Mouse (Mus musculus): ENCODE data around the gene Ccdc146.
A peak's percentile ranks its signal among the peaks of the same experiment; 100 is the strongest.

Gene Ccdc146

GRCm38 (mm10) chr5:21271386-21272354 lies 152.8 kb downstream of the Ccdc146 start:
- H3K27me3 ChIP-seq (ENCODE audit: insufficient read depth, low read length): no peaks in the 10 kb centered on the region
- peaks cover 37% of the 10 kb centered on the region for H3K4me1 ChIP-seq (replicated peaks; ENCODE audit: low read depth, low read length)
- H3K9me3 ChIP-seq (ENCODE audit: low read length): no peaks in the 10 kb centered on the region
- H3K36me3 ChIP-seq (ENCODE audit: insufficient read depth, low read length): no peaks in the 10 kb centered on the region
- TF ChIP-seq POU5F1 (IDR thresholded peaks at IDR 0.05; ENCODE audit: borderline replicate concordance, low read length) (no peak), NANOG (IDR thresholded peaks at IDR 0.05; ENCODE audit: borderline replicate concordance, low read length) (no peak), CTCF (conservative IDR thresholded peaks at IDR 0.05; ENCODE audit: low read length) (no peak)
- no peak overlapping the region for H3K4me3 ChIP-seq (replicated peaks; ENCODE audit: low read length)

GRCm38 (mm10) chr5:21270756-21271155 lies 153.7 kb downstream of the Ccdc146 start:
- no peaks in the 10 kb centered on the region for H3K9me3 ChIP-seq (ENCODE audit: low read length)
- TF ChIP-seq NANOG (IDR thresholded peaks at IDR 0.05; ENCODE audit: borderline replicate concordance, low read length) (no peak), POU5F1 (IDR thresholded peaks at IDR 0.05; ENCODE audit: borderline replicate concordance, low read length) (no peak), CTCF (conservative IDR thresholded peaks at IDR 0.05; ENCODE audit: low read length) (no peak)
- H3K4me3 ChIP-seq (replicated peaks; ENCODE audit: low read length): no peak overlapping the region
- H3K27me3 ChIP-seq (ENCODE audit: insufficient read depth, low read length): no peaks in the 10 kb centered on the region
- H3K4me1 ChIP-seq (replicated peaks; ENCODE audit: low read depth, low read length): peaks cover 37% of the 10 kb centered on the region
- no peaks in the 10 kb centered on the region for H3K36me3 ChIP-seq (ENCODE audit: insufficient read depth, low read length)

- H3K9me3 ChIP-seq (ENCODE audit: low read length): no peaks in the 10 kb centered on the region
- H3K27me3 ChIP-seq (ENCODE audit: insufficient read depth, low read length): no peaks in the 10 kb centered on the region
- H3K36me3 ChIP-seq (ENCODE audit: insufficient read depth, low read length): no peaks in the 10 kb centered on the region
- no peak overlapping the region for H3K4me3 ChIP-seq (replicated peaks; ENCODE audit: low read length)
- H3K4me1 ChIP-seq (replicated peaks; ENCODE audit: low read depth, low read length): peaks cover 34% of the 10 kb centered on the region
- no peak for TF ChIP-seq CTCF (conservative IDR thresholded peaks at IDR 0.05; ENCODE audit: low read length)
- no peak for TF ChIP-seq POU5F1 (IDR thresholded peaks at IDR 0.05; ENCODE audit: borderline replicate concordance, low read length)
- no peak for TF ChIP-seq NANOG (IDR thresholded peaks at IDR 0.05; ENCODE audit: borderline replicate concordance, low read length)
Measured at GRCm38 (mm10) chr5:21269446-21269845, 155.0 kb downstream of the Ccdc146 start.

GRCm38 (mm10) chr5:21267090-21267489 lies 157.4 kb downstream of the Ccdc146 start:
- TF ChIP-seq NANOG (IDR thresholded peaks at IDR 0.05; ENCODE audit: borderline replicate concordance, low read length) (no peak), CTCF (conservative IDR thresholded peaks at IDR 0.05; ENCODE audit: low read length) (no peak)
- Histone ChIP-seq H3K36me3 (ENCODE audit: insufficient read depth, low read length) (no peaks in the 10 kb centered on the region), H3K9me3 (ENCODE audit: low read length) (no peaks in the 10 kb centered on the region), H3K4me3 (replicated peaks; ENCODE audit: low read length) (peak overlapping the region; percentile 41; the same call in 1 of the 2 replicates), H3K27me3 (ENCODE audit: insufficient read depth, low read length) (no peaks in the 10 kb centered on the region), H3K4me1 (replicated peaks; ENCODE audit: low read depth, low read length) (peaks cover 24% of the 10 kb centered on the region)

GRCm38 (mm10) chr5:21265049-21265448 lies 159.4 kb downstream of the Ccdc146 start:
- H3K4me1 ChIP-seq (replicated peaks; ENCODE audit: low read depth, low read length): peaks cover 13% of the 10 kb centered on the region
- no peaks in the 10 kb centered on the region for H3K27me3 ChIP-seq (ENCODE audit: insufficient read depth, low read length)
- H3K9me3 ChIP-seq (ENCODE audit: low read length): no peaks in the 10 kb centered on the region
- TF ChIP-seq NANOG (IDR thresholded peaks at IDR 0.05; ENCODE audit: borderline replicate concordance, low read length) (no peak), CTCF (conservative IDR thresholded peaks at IDR 0.05; ENCODE audit: low read length) (peak; percentile 54), POU5F1 (IDR thresholded peaks at IDR 0.05; ENCODE audit: borderline replicate concordance, low read length) (no peak)
- no peaks in the 10 kb centered on the region for H3K36me3 ChIP-seq (ENCODE audit: insufficient read depth, low read length)
- no peak overlapping the region for H3K4me3 ChIP-seq (replicated peaks; ENCODE audit: low read length)

GRCm38 (mm10) chr5:21264352-21265021 lies 160.0 kb downstream of the Ccdc146 start:
- Histone ChIP-seq H3K4me3 (replicated peaks; ENCODE audit: low read length) (no peak overlapping the region), H3K27me3 (ENCODE audit: insufficient read depth, low read length) (no peaks in the 10 kb centered on the region), H3K9me3 (ENCODE audit: low read length) (no peaks in the 10 kb centered on the region), H3K36me3 (ENCODE audit: insufficient read depth, low read length) (no peaks in the 10 kb centered on the region), H3K4me1 (replicated peaks; ENCODE audit: low read depth, low read length) (peaks cover 8% of the 10 kb centered on the region)
- TF ChIP-seq NANOG (IDR thresholded peaks at IDR 0.05; ENCODE audit: borderline replicate concordance, low read length): no peak
- TF ChIP-seq POU5F1 (IDR thresholded peaks at IDR 0.05; ENCODE audit: borderline replicate concordance, low read length): no peak
- TF ChIP-seq CTCF (conservative IDR thresholded peaks at IDR 0.05; ENCODE audit: low read length): no peak

GRCm38 (mm10) chr5:21263202-21264055 lies 161.0 kb downstream of the Ccdc146 start:
- Histone ChIP-seq H3K27me3 (ENCODE audit: insufficient read depth, low read length) (no peaks in the 10 kb centered on the region), H3K4me3 (replicated peaks; ENCODE audit: low read length) (no peak overlapping the region), H3K36me3 (ENCODE audit: insufficient read depth, low read length) (no peaks in the 10 kb centered on the region), H3K9me3 (ENCODE audit: low read length) (no peaks in the 10 kb centered on the region), H3K4me1 (replicated peaks; ENCODE audit: low read depth, low read length) (peaks cover 5% of the 10 kb centered on the region)
- TF ChIP-seq NANOG (IDR thresholded peaks at IDR 0.05; ENCODE audit: borderline replicate concordance, low read length) (no peak), CTCF (conservative IDR thresholded peaks at IDR 0.05; ENCODE audit: low read length) (no peak), POU5F1 (IDR thresholded peaks at IDR 0.05; ENCODE audit: borderline replicate concordance, low read length) (no peak)
